Mouse (Mus musculus) midbrain, embryonic 11.5 days (tissue): ENCODE data around the gene Capg. TPM values are rescaled to one million over a fixed set of nuclear protein-coding genes. Genes with fewer than 3 reads are reported as not detected.
"Not testable (repeated sequence)": the region's sequence is repeated elsewhere in the genome, so short reads cannot be mapped to it uniquely, and the experiment has no call there.

Experiments used
- ATAC-seq: fragments of 200-750 bp; cut with Nextera tagmentation; 2 replicates; pipeline ENCODE4 v1.8.0; 2017; ENCODE audit warnings: moderate TSS enrichment, moderate library complexity; ENCODE audit not compliant: low FRiP score
- DNase-seq: peaks from one replicate; pipeline ENCODE4 v3.0.0; 2015; ENCODE audit warnings: low spot score; ENCODE audit errors: missing footprints
- H3K27ac ChIP-seq: fragments of 300-500 bp; sonication (generic); 2 replicates; pipeline ENCODE4 v1.5.1; 2014; ENCODE audit warnings: low read depth, low read length
- H3K27me3 ChIP-seq: fragments of 300-500 bp; sonication (generic); 2 replicates; pipeline ENCODE4 v1.6.1; 2014; ENCODE audit warnings: mild to moderate bottlenecking, low read length, moderate library complexity, mixed read lengths; ENCODE audit not compliant: control insufficient read depth, insufficient read depth
- H3K36me3 ChIP-seq: fragments of 300-500 bp; sonication (generic); 2 replicates; pipeline ENCODE4 v1.6.1; 2014; ENCODE audit warnings: mild to moderate bottlenecking, low read length, moderate library complexity, mixed read lengths; ENCODE audit not compliant: control insufficient read depth, insufficient read depth
- H3K4me1 ChIP-seq: fragments of 300-500 bp; sonication (generic); 2 replicates; pipeline ENCODE4 v1.6.1; 2014; ENCODE audit warnings: low read length; ENCODE audit not compliant: control insufficient read depth, insufficient read depth
- H3K4me2 ChIP-seq: fragments of 300-500 bp; sonication (generic); 2 replicates; pipeline ENCODE4 v1.6.1; 2014; ENCODE audit warnings: mild to moderate bottlenecking, moderate library complexity
- H3K4me3 ChIP-seq: fragments of 300-500 bp; sonication (generic); 2 replicates; pipeline ENCODE4 v1.5.1; 2014; ENCODE audit warnings: low read depth, low read length
- H3K9ac ChIP-seq: fragments of 300-500 bp; sonication (generic); 2 replicates; pipeline ENCODE4 v1.6.1; 2014; ENCODE audit warnings: low read length
- H3K9me3 ChIP-seq: fragments of 300-500 bp; sonication (generic); 2 replicates; pipeline ENCODE4 v1.6.1; 2016; ENCODE audit warnings: low read length; ENCODE audit not compliant: control insufficient read depth
- WGBS: fragments of 180-500 bp; shearing (Covaris S2); extraction: QIAGEN DNeasy Blood & Tissue Kit; methylation state at CpG from one replicate; pipeline ENCODE4 v1.1.7; 2014; 5-methylcytosine and 5-hydroxymethylcytosine counted together
- polyA plus RNA-seq: library from polyadenylated mRNA; unstranded; fragments of >200 nt; fragmentation: Nextera tagmentation; extraction: Ambion mirVana; gene quantifications from 2 replicates; pipeline ENCODE4 v1.2.1, GENCODE M21; 2014

The Capg gene
- polyA plus RNA-seq, 1 experiment from 2014 or later: 8.0 TPM

GRCm38 (mm10) chr6:72523222-72523621 lies 21.0 kb upstream of the Capg start:
- DNase-seq: no peak
- H3K4me1 ChIP-seq: peaks cover 19% of the 10 kb centered on the region
- H3K9me3 ChIP-seq: no peaks in the 10 kb centered on the region
- no peak overlapping the region for H3K4me3 ChIP-seq
- no peak overlapping the region for H3K4me2 ChIP-seq
- no peak overlapping the region for H3K9ac ChIP-seq
- H3K36me3 ChIP-seq: no peaks in the 10 kb centered on the region
- no peaks in the 10 kb centered on the region for H3K27me3 ChIP-seq
- WGBS: 60% methylated on average over 4 of the region's 4 CpGs
- H3K27ac ChIP-seq: no peak overlapping the region
- ATAC-seq: no peak

GRCm38 (mm10) chr6:72524160-72524559 lies 20.0 kb upstream of the Capg start:
- DNase-seq (no peak), ATAC-seq (no peak)
- 83% methylated on average over 2 of the region's 2 CpGs for WGBS
- Histone ChIP-seq H3K27ac (no peak overlapping the region), H3K4me1 (peaks cover 14% of the 10 kb centered on the region), H3K27me3 (no peaks in the 10 kb centered on the region), H3K4me2 (no peak overlapping the region), H3K36me3 (no peaks in the 10 kb centered on the region), H3K4me3 (no peak overlapping the region), H3K9ac (no peak overlapping the region), H3K9me3 (no peaks in the 10 kb centered on the region)

- 77% methylated on average over 4 of the region's 4 CpGs for WGBS
- Histone ChIP-seq H3K9ac (no peak overlapping the region), H3K36me3 (no peaks in the 10 kb centered on the region), H3K27ac (no peak overlapping the region), H3K4me3 (no peak overlapping the region), H3K4me1 (no peaks in the 10 kb centered on the region), H3K4me2 (no peak overlapping the region), H3K27me3 (no peaks in the 10 kb centered on the region), H3K9me3 (no peaks in the 10 kb centered on the region)
- DNase-seq: no peak
- no peak for ATAC-seq
These were observed 17.1 kb upstream of the Capg start for GRCm38 (mm10) chr6:72527070-72527469.

GRCm38 (mm10) chr6:72528410-72529151 lies 15.6 kb upstream of the Capg start:
- Histone ChIP-seq H3K9me3 (no peaks in the 10 kb centered on the region), H3K27me3 (no peaks in the 10 kb centered on the region), H3K36me3 (no peaks in the 10 kb centered on the region), H3K4me1 (peaks cover 2% of the 10 kb centered on the region; the same call in 1 of the 2 replicates), H3K27ac (no peak overlapping the region), H3K4me3 (no peak overlapping the region), H3K4me2 (no peak overlapping the region), H3K9ac (no peak overlapping the region)
- 79% methylated on average over 10 of the region's 10 CpGs for WGBS
- DNase-seq: no peak
- no peak for ATAC-seq

GRCm38 (mm10) chr6:72532580-72532979 lies 11.6 kb upstream of the Capg start:
- Histone ChIP-seq H3K27ac (no peak overlapping the region), H3K4me2 (no peak overlapping the region), H3K4me1 (peaks cover 2% of the 10 kb centered on the region; the same call in 1 of the 2 replicates), H3K9me3 (no peaks in the 10 kb centered on the region), H3K4me3 (no peak overlapping the region), H3K36me3 (no peaks in the 10 kb centered on the region), H3K27me3 (no peaks in the 10 kb centered on the region), H3K9ac (no peak overlapping the region)
- DNase-seq (no peak), ATAC-seq (no peak)
- WGBS: 73% methylated on average over 4 of the region's 4 CpGs

- not testable (repeated sequence) for H3K9ac ChIP-seq, H3K4me1 ChIP-seq, DNase-seq, H3K36me3 ChIP-seq, H3K9me3 ChIP-seq, H3K27ac ChIP-seq, H3K27me3 ChIP-seq, H3K4me2 ChIP-seq, H3K4me3 ChIP-seq
- peak; percentile 10; the same call in 1 of the 2 replicates for ATAC-seq
- 59% methylated on average over 1 of the region's 1 CpGs for WGBS
These were observed 10.6 kb upstream of the Capg start for GRCm38 (mm10) chr6:72533555-72533954.

GRCm38 (mm10) chr6:72534035-72534809 lies 10.0 kb upstream of the Capg start:
- Histone ChIP-seq H3K9ac (no peak overlapping the region), H3K27ac (no peak overlapping the region), H3K4me3 (no peak overlapping the region), H3K27me3 (no peaks in the 10 kb centered on the region), H3K4me2 (no peak overlapping the region), H3K9me3 (no peaks in the 10 kb centered on the region), H3K4me1 (peaks cover 8% of the 10 kb centered on the region; the same call in 1 of the 2 replicates), H3K36me3 (no peaks in the 10 kb centered on the region)
- ATAC-seq: peak; percentile 73
- DNase-seq: peak; percentile 93
- 33% methylated on average over 9 of the region's 9 CpGs for WGBS

GRCm38 (mm10) chr6:72535165-72535564 lies 9.0 kb upstream of the Capg start:
- WGBS: 4% methylated on average over 9 of the region's 9 CpGs
- H3K27me3 ChIP-seq: no peaks in the 10 kb centered on the region
- no peaks in the 10 kb centered on the region for H3K36me3 ChIP-seq
- H3K4me2 ChIP-seq: peak overlapping the region; percentile 38
- H3K9ac ChIP-seq: peak overlapping the region; percentile 45; the same call in 1 of the 2 replicates
- no peak for ATAC-seq
- H3K4me1 ChIP-seq: peaks cover 8% of the 10 kb centered on the region; the same call in 1 of the 2 replicates
- peak; percentile 98 for DNase-seq
- H3K27ac ChIP-seq: no peak overlapping the region
- H3K4me3 ChIP-seq: peak overlapping the region; percentile 4; the same call in 1 of the 2 replicates
- H3K9me3 ChIP-seq: no peaks in the 10 kb centered on the region

- ATAC-seq (peak; percentile 3; the same call in 1 of the 2 replicates), DNase-seq (no peak)
- H3K9me3 ChIP-seq: no peaks in the 10 kb centered on the region
- peak overlapping the region; percentile 74 for H3K9ac ChIP-seq
- no peaks in the 10 kb centered on the region for H3K36me3 ChIP-seq
- 50% methylated on average over 10 of the region's 10 CpGs for WGBS
- no peaks in the 10 kb centered on the region for H3K27me3 ChIP-seq
- H3K27ac ChIP-seq: no peak overlapping the region
- peak overlapping the region; percentile 47 for H3K4me3 ChIP-seq
- peak overlapping the region; percentile 74 for H3K4me2 ChIP-seq
- peaks cover 6% of the 10 kb centered on the region; the same call in 1 of the 2 replicates for H3K4me1 ChIP-seq
These were observed 6.1 kb upstream of the Capg start for GRCm38 (mm10) chr6:72537998-72538500.
